22 mouse cellular contexts compared by ENCODE assay signal in the genomic region with DNA sequence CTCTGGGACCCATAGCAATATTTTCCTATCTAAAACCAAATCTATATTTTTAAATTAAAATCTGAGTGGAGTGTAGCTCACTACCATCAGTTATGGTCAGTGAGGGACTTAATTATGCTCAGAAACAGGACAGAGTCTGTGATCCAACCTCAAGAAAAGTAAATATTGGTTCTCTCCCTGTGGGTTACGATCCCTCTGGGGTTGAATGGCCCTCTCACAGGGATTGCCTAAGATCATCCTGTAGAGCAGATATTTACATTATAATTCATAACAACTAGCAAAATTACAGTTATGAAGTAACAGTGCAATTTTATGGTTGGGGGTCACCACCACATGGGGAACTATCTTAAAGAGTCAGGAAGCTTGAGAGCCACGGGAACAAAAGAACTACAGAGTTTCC.
DNase-seq lines count a peak whose midpoint lies in the region; ATAC-seq and TF ChIP-seq lines count a peak whose summit lies in the region.
"Had no signal": no experiment of that assay in that cellular context is flagged by ENCODE, and none has a peak within 500 bp of the region (broad histone marks: within the 10 kb centered on the region; RNA-seq: fewer than 3 reads in every experiment).

No protein-coding gene starts in this region.

- H3K4me1 ChIP-seq in stomach, embryonic 16.5 days (ENCODE audit: control insufficient read depth, insufficient read depth, low read length), result peaks cover 12% of the 10 kb centered on the region; the same call in 1 of the 2 replicates
- no peaks in the 10 kb centered on the region for H3K4me1 ChIP-seq in stomach, postnatal 0 days (replicated peaks; ENCODE audit: control insufficient read depth, insufficient read depth)
- 0 out of 2 replicates have a peak, but pooled peaks cover 5% of the 10 kb centered on the region for H3K4me1 ChIP-seq in liver, embryonic 13.5 days (replicated peaks)
- 0 out of 2 replicates have a peak, but pooled peaks cover 5% of the 10 kb centered on the region for H3K4me1 ChIP-seq in liver, postnatal 0 days (ENCODE audit: insufficient read depth)
- peaks cover 21% of the 10 kb centered on the region for H3K4me1 ChIP-seq in forebrain, embryonic 14.5 days (ENCODE audit: control insufficient read depth, insufficient read depth, low read length)

- H3K9me3 ChIP-seq in stomach, embryonic 16.5 days (replicated peaks; ENCODE audit: control insufficient read depth, low read length), result no peaks in the 10 kb centered on the region
- H3K9me3 ChIP-seq in stomach, postnatal 0 days (ENCODE audit: control insufficient read depth, low read length), result no peaks in the 10 kb centered on the region
- H3K9me3 ChIP-seq in liver, embryonic 13.5 days (replicated peaks), result no peaks in the 10 kb centered on the region
- no peaks in the 10 kb centered on the region for H3K9me3 ChIP-seq in liver, postnatal 0 days (ENCODE audit: low read length)
- H3K9me3 ChIP-seq in forebrain, embryonic 14.5 days (replicated peaks; ENCODE audit: control insufficient read depth, low read length), result no peaks in the 10 kb centered on the region
- H3K9me3 ChIP-seq: embryonic facial prominence, embryonic 10.5 days; forebrain, embryonic 13.5 days; G1E; heart, embryonic 10.5 days; hindbrain, embryonic 13.5 days had no signal

- H3K9ac ChIP-seq in stomach, embryonic 16.5 days (ENCODE audit: low read length), result no peak overlapping the region
- no peak overlapping the region for H3K9ac ChIP-seq in stomach, postnatal 0 days (ENCODE audit: low read length)
- H3K9ac ChIP-seq in liver, embryonic 13.5 days, result no peak overlapping the region
- H3K9ac ChIP-seq in liver, postnatal 0 days (replicated peaks), result no peak overlapping the region
- H3K9ac ChIP-seq in forebrain, embryonic 14.5 days (ENCODE audit: low read length), result no peak overlapping the region
- H3K9ac ChIP-seq: forebrain, embryonic 13.5 days; hindbrain, embryonic 13.5 days had no signal

- H3K27me3 ChIP-seq in stomach, embryonic 16.5 days (ENCODE audit: control insufficient read depth, insufficient read depth, low read length), result no peaks in the 10 kb centered on the region
- no peaks in the 10 kb centered on the region for H3K27me3 ChIP-seq in stomach, postnatal 0 days (ENCODE audit: control insufficient read depth, insufficient read depth, low read length)
- H3K27me3 ChIP-seq in liver, embryonic 13.5 days, result no peaks in the 10 kb centered on the region
- H3K27me3 ChIP-seq in liver, postnatal 0 days (ENCODE audit: insufficient read depth, low read length), result no peaks in the 10 kb centered on the region
- H3K27me3 ChIP-seq in forebrain, embryonic 14.5 days (replicated peaks; ENCODE audit: control insufficient read depth, insufficient read depth, low read length), result no peaks in the 10 kb centered on the region
- H3K27me3 ChIP-seq: forebrain, embryonic 13.5 days; hindbrain, embryonic 13.5 days had no signal

- ATAC-seq in stomach, embryonic 16.5 days (ENCODE audit: insufficient read depth, low FRiP score), result no peak
- ATAC-seq in stomach, postnatal 0 days (ENCODE audit: low FRiP score, low TSS enrichment), result no peak
- ATAC-seq in liver, embryonic 13.5 days (ENCODE audit: low read depth), result no peak
- ATAC-seq in liver, postnatal 0 days, result peak; percentile 48; the same call in 1 of the 2 replicates
- no peak for ATAC-seq in forebrain, embryonic 14.5 days
- ATAC-seq: activated CD4-positive, CD25-positive, alpha-beta regulatory T cell, adult 4 months; CD4-positive, CD25-positive, alpha-beta regulatory T cell, adult 4 months; forebrain, embryonic 13.5 days; hindbrain, postnatal 0 days had no signal

- no peak for TF ChIP-seq CTCF in stomach, postnatal 0 days (IDR thresholded peaks at IDR 0.05; ENCODE audit: low read depth)
- no peak for TF ChIP-seq CTCF in liver, postnatal 0 days (IDR thresholded peaks at IDR 0.05; ENCODE audit: low read depth)

- H3K4me2 ChIP-seq in stomach, embryonic 16.5 days (ENCODE audit: low read depth, low read length), result no peak overlapping the region
- H3K4me2 ChIP-seq in stomach, postnatal 0 days (replicated peaks; ENCODE audit: low read depth), result no peak overlapping the region
- H3K4me2 ChIP-seq in liver, embryonic 13.5 days, result peak overlapping the region; percentile 25
- H3K4me2 ChIP-seq in liver, postnatal 0 days (ENCODE audit: low read depth, low read length), result peak overlapping the region; percentile 59
- H3K4me2 ChIP-seq in forebrain, embryonic 14.5 days (ENCODE audit: low read length), result no peak overlapping the region
- H3K4me2 ChIP-seq: forebrain, embryonic 13.5 days; hindbrain, embryonic 13.5 days had no signal

- H3K36me3 ChIP-seq in stomach, embryonic 16.5 days (ENCODE audit: control insufficient read depth, insufficient read depth, low read length), result no peaks in the 10 kb centered on the region
- H3K36me3 ChIP-seq in stomach, postnatal 0 days (ENCODE audit: control insufficient read depth, insufficient read depth, low read length), result no peaks in the 10 kb centered on the region
- H3K36me3 ChIP-seq in liver, embryonic 13.5 days, result no peaks in the 10 kb centered on the region
- H3K36me3 ChIP-seq in liver, postnatal 0 days (replicated peaks; ENCODE audit: insufficient read depth, low read length), result no peaks in the 10 kb centered on the region
- 0 out of 2 replicates have a peak, but pooled peaks cover 2% of the 10 kb centered on the region for H3K36me3 ChIP-seq in forebrain, embryonic 14.5 days (ENCODE audit: control insufficient read depth, insufficient read depth, low read length)
- H3K36me3 ChIP-seq: embryonic facial prominence, embryonic 10.5 days; heart, embryonic 10.5 days; hindbrain, embryonic 13.5 days had no signal

- H3K4me3 ChIP-seq in stomach, embryonic 16.5 days (replicated peaks; ENCODE audit: low read length), result no peak overlapping the region
- no peak overlapping the region for H3K4me3 ChIP-seq in stomach, postnatal 0 days (ENCODE audit: low read depth, low read length)
- H3K4me3 ChIP-seq in liver, embryonic 13.5 days (replicated peaks), result peak overlapping the region; percentile 30
- peak overlapping the region; percentile 40 for H3K4me3 ChIP-seq in liver, postnatal 0 days (ENCODE audit: low read depth, low read length)
- H3K4me3 ChIP-seq in forebrain, embryonic 14.5 days (ENCODE audit: low read depth, low read length), result no peak overlapping the region
- H3K4me3 ChIP-seq: embryonic facial prominence, embryonic 10.5 days; forebrain, embryonic 13.5 days; gastrocnemius, adult 2 months; heart, embryonic 10.5 days; hindbrain, embryonic 13.5 days had no signal

- no peak for TF ChIP-seq EP300 in stomach, postnatal 0 days (optimal IDR thresholded peaks at IDR 0.05)
- no peak for TF ChIP-seq EP300 in liver, postnatal 0 days (IDR thresholded peaks at IDR 0.05; ENCODE audit: low read depth)

- no peak for DNase-seq in stomach, postnatal 0 days (ENCODE audit: low spot score)
- no peak for DNase-seq in liver, embryonic 13.5 days
- DNase-seq in liver, postnatal 0 days, result no peak
- DNase-seq in adrenal gland, adult 18-20 months (ENCODE audit: low spot score in 2 of 2), result no peak
- no peak for DNase-seq in forebrain, embryonic 14.5 days (ENCODE audit: low spot score)
- DNase-seq: adrenal gland, adult 2 months; adrenal gland, postnatal 25 days; cerebellum, adult 2 months; cerebellum, postnatal 10 days; gastrocnemius, adult 2 months; gastrocnemius, postnatal 25 days; heart, adult 11 months; heart, postnatal 14 days had no signal

- 63% methylated on average over 2 of the region's 2 CpGs for WGBS in stomach, embryonic 16.5 days
- WGBS in stomach, postnatal 0 days, result 56% methylated on average over 2 of the region's 2 CpGs
- WGBS in liver, embryonic 13.5 days (ENCODE audit: insufficient replicate concordance), result 55% methylated on average over 2 of the region's 2 CpGs
- 50% methylated on average over 2 of the region's 2 CpGs for WGBS in liver, postnatal 0 days (ENCODE audit: insufficient replicate concordance)
- WGBS in forebrain, embryonic 14.5 days, result 82% methylated on average over 2 of the region's 2 CpGs

- H3K27ac ChIP-seq in stomach, embryonic 16.5 days (ENCODE audit: low read length), result 0 out of 2 replicates have a peak overlapping the region, but pooled peaks have one; percentile 64
- no peak overlapping the region for H3K27ac ChIP-seq in stomach, postnatal 0 days (replicated peaks)
- H3K27ac ChIP-seq in liver, embryonic 13.5 days, result no peak overlapping the region; the same call in 1 of the 2 replicates
- peak overlapping the region; percentile 83 for H3K27ac ChIP-seq in liver, postnatal 0 days (ENCODE audit: low read depth)
- no peak overlapping the region for H3K27ac ChIP-seq in forebrain, embryonic 14.5 days (ENCODE audit: low read depth, low read length)
- H3K27ac ChIP-seq: embryonic facial prominence, embryonic 10.5 days; forebrain, embryonic 13.5 days; gastrocnemius, adult 2 months; heart, embryonic 10.5 days; hindbrain, embryonic 13.5 days; hindbrain, postnatal 0 days had no signal

Comparison
In these comparisons a context has a peak if more than half of its experiments do, and no peak if none do; other contexts are left out.
1. H3K27ac ChIP-seq: peak in stomach, embryonic 16.5 days (single experiment) and liver, postnatal 0 days (single experiment); none in stomach, postnatal 0 days (single experiment), liver, embryonic 13.5 days (single experiment) and forebrain, embryonic 14.5 days (single experiment).
2. H3K4me2 ChIP-seq: peak in liver, embryonic 13.5 days (single experiment) and liver, postnatal 0 days (single experiment); none in stomach, embryonic 16.5 days (single experiment), stomach, postnatal 0 days (single experiment) and forebrain, embryonic 14.5 days (single experiment).
3. H3K4me3 ChIP-seq: peak in liver, embryonic 13.5 days (single experiment) and liver, postnatal 0 days (single experiment); none in stomach, embryonic 16.5 days (single experiment), stomach, postnatal 0 days (single experiment) and forebrain, embryonic 14.5 days (single experiment).